Mouse (Mus musculus): ENCODE measurements around the gene St6galnac5.

Gene St6galnac5

GRCm38 (mm10) chr3:152931354-152931753 is 50.7 kb downstream of the St6galnac5 start:
- H3K4me1 ChIP-seq (replicated peaks; ENCODE audit: low read depth, low read length), result peaks cover 22% of the 10 kb centered on the region
- H3K36me3 ChIP-seq (ENCODE audit: insufficient read depth, low read length), result no peaks in the 10 kb centered on the region
- no peak for TF ChIP-seq NANOG (IDR thresholded peaks at IDR 0.05; ENCODE audit: borderline replicate concordance, low read length)
- no peak for TF ChIP-seq POU5F1 (IDR thresholded peaks at IDR 0.05; ENCODE audit: borderline replicate concordance, low read length)
- no peak for TF ChIP-seq CTCF (conservative IDR thresholded peaks at IDR 0.05; ENCODE audit: low read length)
- no peak overlapping the region for H3K4me3 ChIP-seq (replicated peaks; ENCODE audit: low read length)
- no peaks in the 10 kb centered on the region for H3K9me3 ChIP-seq (ENCODE audit: low read length)
- H3K27me3 ChIP-seq (ENCODE audit: insufficient read depth, low read length), result 0 out of 2 replicates have a peak, but pooled peaks cover 4% of the 10 kb centered on the region

DNA sequence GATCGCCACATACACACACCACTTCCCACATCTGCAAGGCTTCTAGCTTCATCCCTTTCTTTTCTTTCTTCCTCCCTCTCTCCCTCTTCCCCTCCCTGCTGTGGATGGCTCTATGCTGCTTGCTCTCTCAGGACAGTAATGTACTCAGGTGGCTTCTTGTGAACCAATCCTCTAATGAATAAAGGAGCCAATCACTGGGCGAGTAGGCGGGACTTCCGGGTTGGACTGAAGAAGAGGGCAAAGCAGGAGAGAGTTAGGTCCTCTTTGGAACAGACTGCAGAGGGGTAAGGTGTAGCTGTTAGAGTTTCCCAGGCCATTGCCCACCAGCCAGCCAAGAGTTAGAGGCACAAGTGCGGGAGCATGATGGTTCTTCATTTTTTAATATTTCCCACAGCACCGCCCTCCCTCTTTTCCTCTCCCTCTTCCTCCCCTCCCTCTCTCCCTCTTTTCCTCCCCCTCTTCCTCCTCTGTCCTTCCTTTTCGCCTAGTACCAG is 52.2 kb downstream of the St6galnac5 start:
- Histone ChIP-seq H3K27me3 (ENCODE audit: insufficient read depth, low read length) (0 out of 2 replicates have a peak, but pooled peaks cover 4% of the 10 kb centered on the region), H3K9me3 (ENCODE audit: low read length) (no peaks in the 10 kb centered on the region), H3K4me3 (replicated peaks; ENCODE audit: low read length) (peak overlapping the region; percentile 45), H3K4me1 (replicated peaks; ENCODE audit: low read depth, low read length) (peaks cover 22% of the 10 kb centered on the region), H3K36me3 (ENCODE audit: insufficient read depth, low read length) (no peaks in the 10 kb centered on the region)
- TF ChIP-seq NANOG (IDR thresholded peaks at IDR 0.05; ENCODE audit: borderline replicate concordance, low read length) (no peak), POU5F1 (IDR thresholded peaks at IDR 0.05; ENCODE audit: borderline replicate concordance, low read length) (no peak), CTCF (conservative IDR thresholded peaks at IDR 0.05; ENCODE audit: low read length) (no peak)

GRCm38 (mm10) chr3:152929256-152929787 is 52.7 kb downstream of the St6galnac5 start:
- TF ChIP-seq CTCF (conservative IDR thresholded peaks at IDR 0.05; ENCODE audit: low read length) (no peak), POU5F1 (IDR thresholded peaks at IDR 0.05; ENCODE audit: borderline replicate concordance, low read length) (no peak), NANOG (IDR thresholded peaks at IDR 0.05; ENCODE audit: borderline replicate concordance, low read length) (no peak; the same call in 1 of the 2 replicates)
- Histone ChIP-seq H3K27me3 (ENCODE audit: insufficient read depth, low read length) (0 out of 2 replicates have a peak, but pooled peaks cover 4% of the 10 kb centered on the region), H3K9me3 (ENCODE audit: low read length) (no peaks in the 10 kb centered on the region), H3K36me3 (ENCODE audit: insufficient read depth, low read length) (no peaks in the 10 kb centered on the region), H3K4me1 (replicated peaks; ENCODE audit: low read depth, low read length) (peaks cover 22% of the 10 kb centered on the region), H3K4me3 (replicated peaks; ENCODE audit: low read length) (peak overlapping the region; percentile 45)

- Histone ChIP-seq H3K9me3 (ENCODE audit: low read length) (no peaks in the 10 kb centered on the region), H3K36me3 (ENCODE audit: insufficient read depth, low read length) (no peaks in the 10 kb centered on the region), H3K4me1 (replicated peaks; ENCODE audit: low read depth, low read length) (peaks cover 22% of the 10 kb centered on the region), H3K27me3 (ENCODE audit: insufficient read depth, low read length) (0 out of 2 replicates have a peak, but pooled peaks cover 4% of the 10 kb centered on the region), H3K4me3 (replicated peaks; ENCODE audit: low read length) (no peak overlapping the region)
- TF ChIP-seq NANOG (IDR thresholded peaks at IDR 0.05; ENCODE audit: borderline replicate concordance, low read length), result no peak
- TF ChIP-seq CTCF (conservative IDR thresholded peaks at IDR 0.05; ENCODE audit: low read length), result no peak
- no peak for TF ChIP-seq POU5F1 (IDR thresholded peaks at IDR 0.05; ENCODE audit: borderline replicate concordance, low read length)
These were observed 53.6 kb downstream of the St6galnac5 start for GRCm38 (mm10) chr3:152928287-152928975.

GRCm38 (mm10) chr3:152926166-152926565 is 55.9 kb downstream of the St6galnac5 start:
- Histone ChIP-seq H3K36me3 (ENCODE audit: insufficient read depth, low read length) (no peaks in the 10 kb centered on the region), H3K4me1 (replicated peaks; ENCODE audit: low read depth, low read length) (peaks cover 22% of the 10 kb centered on the region), H3K9me3 (ENCODE audit: low read length) (no peaks in the 10 kb centered on the region), H3K4me3 (replicated peaks; ENCODE audit: low read length) (no peak overlapping the region), H3K27me3 (ENCODE audit: insufficient read depth, low read length) (no peaks in the 10 kb centered on the region)
- no peak for TF ChIP-seq NANOG (IDR thresholded peaks at IDR 0.05; ENCODE audit: borderline replicate concordance, low read length)
- TF ChIP-seq CTCF (conservative IDR thresholded peaks at IDR 0.05; ENCODE audit: low read length), result no peak
- no peak for TF ChIP-seq POU5F1 (IDR thresholded peaks at IDR 0.05; ENCODE audit: borderline replicate concordance, low read length)

- Histone ChIP-seq H3K4me1 (replicated peaks; ENCODE audit: low read depth, low read length) (peaks cover 22% of the 10 kb centered on the region), H3K4me3 (replicated peaks; ENCODE audit: low read length) (no peak overlapping the region), H3K27me3 (ENCODE audit: insufficient read depth, low read length) (0 out of 2 replicates have a peak, but pooled peaks cover 2% of the 10 kb centered on the region), H3K9me3 (ENCODE audit: low read length) (no peaks in the 10 kb centered on the region), H3K36me3 (ENCODE audit: insufficient read depth, low read length) (no peaks in the 10 kb centered on the region)
- TF ChIP-seq POU5F1 (IDR thresholded peaks at IDR 0.05; ENCODE audit: borderline replicate concordance, low read length) (no peak), NANOG (IDR thresholded peaks at IDR 0.05; ENCODE audit: borderline replicate concordance, low read length) (no peak), CTCF (conservative IDR thresholded peaks at IDR 0.05; ENCODE audit: low read length) (no peak)
These were observed 56.7 kb downstream of the St6galnac5 start for GRCm38 (mm10) chr3:152925364-152925763.

DNA sequence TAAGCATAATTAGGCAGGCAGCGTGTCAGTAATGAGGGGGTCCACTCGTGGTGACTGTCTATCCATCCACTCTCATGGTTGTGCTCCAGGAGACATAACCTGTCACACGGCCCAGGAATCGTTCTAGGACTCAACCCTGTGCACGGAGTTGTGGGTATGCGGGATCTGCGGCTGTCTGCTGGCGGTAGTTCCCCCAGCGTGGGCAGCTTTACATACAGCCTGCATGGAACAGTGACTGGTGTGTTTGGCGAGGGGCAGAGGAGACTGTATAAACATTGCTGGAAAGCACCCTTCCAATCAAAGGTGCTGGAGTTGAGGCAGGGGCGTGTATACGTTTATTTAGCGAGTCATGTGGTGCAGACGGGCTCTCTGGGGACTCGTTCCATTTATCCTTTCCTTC is 58.5 kb downstream of the St6galnac5 start:
- H3K36me3 ChIP-seq (ENCODE audit: insufficient read depth, low read length), result no peaks in the 10 kb centered on the region
- no peaks in the 10 kb centered on the region for H3K9me3 ChIP-seq (ENCODE audit: low read length)
- H3K27me3 ChIP-seq (ENCODE audit: insufficient read depth, low read length), result 0 out of 2 replicates have a peak, but pooled peaks cover 3% of the 10 kb centered on the region
- peaks cover 4% of the 10 kb centered on the region for H3K4me1 ChIP-seq (replicated peaks; ENCODE audit: low read depth, low read length)
- H3K4me3 ChIP-seq (replicated peaks; ENCODE audit: low read length), result no peak overlapping the region
- no peak for TF ChIP-seq NANOG (IDR thresholded peaks at IDR 0.05; ENCODE audit: borderline replicate concordance, low read length)
- no peak for TF ChIP-seq CTCF (conservative IDR thresholded peaks at IDR 0.05; ENCODE audit: low read length)
- TF ChIP-seq POU5F1 (IDR thresholded peaks at IDR 0.05; ENCODE audit: borderline replicate concordance, low read length), result no peak

DNA sequence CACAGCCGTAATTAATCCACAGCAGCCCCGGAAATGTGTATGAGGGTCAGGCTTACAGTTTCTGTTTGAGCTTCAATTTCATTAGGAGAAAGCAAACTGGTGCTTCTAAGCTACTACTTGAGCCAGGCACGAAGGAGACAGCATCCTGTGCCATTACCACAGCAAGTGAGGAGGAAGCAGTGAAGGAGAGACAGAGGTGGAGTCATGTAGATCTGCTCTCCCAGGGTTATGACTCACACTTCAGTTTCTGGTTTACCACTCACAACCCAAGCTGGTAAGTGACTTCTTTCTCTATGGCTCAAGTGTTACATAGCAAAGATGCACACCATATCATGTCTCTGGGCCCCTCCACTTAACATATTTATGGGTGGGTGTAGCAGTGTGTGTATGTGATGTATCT is 61.7 kb downstream of the St6galnac5 start:
- Histone ChIP-seq H3K27me3 (ENCODE audit: insufficient read depth, low read length) (0 out of 2 replicates have a peak, but pooled peaks cover 3% of the 10 kb centered on the region), H3K4me1 (replicated peaks; ENCODE audit: low read depth, low read length) (no peaks in the 10 kb centered on the region), H3K36me3 (ENCODE audit: insufficient read depth, low read length) (no peaks in the 10 kb centered on the region), H3K9me3 (ENCODE audit: low read length) (no peaks in the 10 kb centered on the region), H3K4me3 (replicated peaks; ENCODE audit: low read length) (no peak overlapping the region)
- no peak for TF ChIP-seq NANOG (IDR thresholded peaks at IDR 0.05; ENCODE audit: borderline replicate concordance, low read length)
- no peak for TF ChIP-seq CTCF (conservative IDR thresholded peaks at IDR 0.05; ENCODE audit: low read length)
- TF ChIP-seq POU5F1 (IDR thresholded peaks at IDR 0.05; ENCODE audit: borderline replicate concordance, low read length), result no peak

All from E14TG2a.4 (cell line).